Mouse (Mus musculus): ENCODE measurements around the gene Umad1.
"Not testable (repeated sequence)": the region's sequence is repeated elsewhere in the genome, so short reads cannot be mapped to it uniquely, and the experiment has no call there.

Gene Umad1

DNA sequence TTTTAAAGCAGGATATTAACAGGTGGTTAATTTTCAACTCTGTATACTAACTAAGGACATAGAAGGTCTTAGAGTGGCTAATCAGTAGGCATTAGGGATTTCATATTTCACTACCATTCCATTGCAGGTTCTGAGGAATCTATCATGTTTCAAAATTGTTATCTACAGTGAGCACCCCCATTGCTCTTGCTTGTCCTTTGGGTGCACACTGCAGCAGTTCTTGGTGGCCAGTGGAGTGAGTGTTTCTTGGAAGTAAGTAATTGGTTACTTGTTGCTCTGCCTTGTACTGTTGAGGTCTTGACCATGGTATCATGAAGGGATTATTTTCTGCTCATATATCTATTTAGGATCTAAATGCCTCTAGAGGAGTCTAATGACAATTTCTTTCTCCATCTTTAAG, 57.1 kb downstream of the Umad1 start:
- no peak for DNase-seq

GRCm38 (mm10) chr6:8319591-8319990, 60.5 kb downstream of the Umad1 start:
- no peak for DNase-seq

GRCm38 (mm10) chr6:8331496-8331895, 72.4 kb downstream of the Umad1 start:
- DNase-seq = not testable (repeated sequence)

DNA sequence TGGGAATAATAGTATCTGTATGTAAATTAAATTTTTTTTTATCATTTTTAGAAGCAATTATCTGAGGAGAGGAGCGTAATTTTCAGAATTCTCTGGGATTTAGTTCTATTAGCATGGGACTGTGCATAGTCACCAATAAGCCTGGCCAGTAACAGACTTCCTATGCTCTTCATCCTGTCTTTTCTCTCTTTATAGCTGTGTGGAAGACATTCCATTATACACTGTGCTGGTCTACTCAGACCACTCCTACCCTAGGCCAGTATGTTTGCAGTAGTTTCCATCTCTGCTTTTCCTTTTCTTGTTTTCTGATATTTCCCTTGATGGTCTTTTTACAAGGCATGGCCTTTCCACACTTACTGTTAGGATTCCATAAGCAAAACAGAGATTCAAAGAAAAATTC, 74.3 kb downstream of the Umad1 start:
- DNase-seq = no peak

GRCm38 (mm10) chr6:8336487-8337390, 77.7 kb downstream of the Umad1 start:
- no peak for DNase-seq

GRCm38 (mm10) chr6:8339453-8339852, 80.4 kb downstream of the Umad1 start:
- DNase-seq = no peak

DNA sequence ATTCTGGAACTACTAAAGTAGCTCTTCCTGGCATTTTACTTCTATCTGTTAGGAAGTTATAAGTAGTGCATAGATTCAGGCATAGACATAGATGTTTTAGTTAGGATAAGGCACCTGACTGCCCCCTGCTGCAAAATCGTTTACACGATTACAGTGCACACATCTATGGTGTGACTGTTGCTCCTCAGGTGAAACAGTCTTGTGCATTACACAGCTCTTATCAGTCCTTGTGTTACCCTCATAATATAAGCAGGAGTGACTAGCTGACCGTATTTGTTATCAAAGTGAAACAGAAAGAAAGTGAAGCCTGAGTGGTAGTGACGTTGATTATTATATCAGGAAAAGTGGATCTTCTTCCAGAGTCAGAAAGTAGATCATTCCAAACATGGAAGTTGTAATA, 84.2 kb downstream of the Umad1 start:
- DNase-seq = no peak

DNA sequence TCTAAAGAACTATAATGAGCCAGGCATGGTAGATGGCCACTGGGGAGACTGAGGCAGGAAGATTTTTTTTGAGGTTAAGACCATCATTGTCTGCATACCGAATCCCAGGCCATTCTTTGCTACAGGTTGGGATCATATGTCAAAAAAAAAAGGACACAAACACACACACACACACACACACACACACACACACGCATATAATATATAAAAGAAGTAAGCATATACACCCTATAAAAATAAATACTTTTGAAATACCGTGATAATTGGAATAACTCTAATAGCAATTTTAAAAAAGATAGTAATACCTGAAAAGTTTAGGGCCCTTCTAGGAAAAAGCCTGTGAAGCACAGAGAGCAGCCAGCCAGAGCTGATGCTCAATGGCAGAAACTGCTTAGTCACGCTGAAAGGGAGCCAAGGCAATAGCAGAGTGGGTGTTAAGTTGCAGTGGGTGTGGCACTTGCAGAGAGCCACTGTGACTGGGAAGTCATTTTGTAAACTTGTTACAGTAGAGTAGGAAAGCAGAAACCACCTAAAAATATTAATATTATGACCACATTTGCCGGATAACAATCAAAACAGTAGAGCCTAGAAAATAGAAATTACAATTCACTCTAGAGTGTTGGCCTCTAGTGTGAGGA, 86.2 kb downstream of the Umad1 start:
- DNase-seq = no peak

GRCm38 (mm10) chr6:8347154-8347553, 88.1 kb downstream of the Umad1 start:
- DNase-seq = no peak

- DNase-seq = no peak
Observed at GRCm38 (mm10) chr6:8348344-8348743, 89.3 kb downstream of the Umad1 start.

DNA sequence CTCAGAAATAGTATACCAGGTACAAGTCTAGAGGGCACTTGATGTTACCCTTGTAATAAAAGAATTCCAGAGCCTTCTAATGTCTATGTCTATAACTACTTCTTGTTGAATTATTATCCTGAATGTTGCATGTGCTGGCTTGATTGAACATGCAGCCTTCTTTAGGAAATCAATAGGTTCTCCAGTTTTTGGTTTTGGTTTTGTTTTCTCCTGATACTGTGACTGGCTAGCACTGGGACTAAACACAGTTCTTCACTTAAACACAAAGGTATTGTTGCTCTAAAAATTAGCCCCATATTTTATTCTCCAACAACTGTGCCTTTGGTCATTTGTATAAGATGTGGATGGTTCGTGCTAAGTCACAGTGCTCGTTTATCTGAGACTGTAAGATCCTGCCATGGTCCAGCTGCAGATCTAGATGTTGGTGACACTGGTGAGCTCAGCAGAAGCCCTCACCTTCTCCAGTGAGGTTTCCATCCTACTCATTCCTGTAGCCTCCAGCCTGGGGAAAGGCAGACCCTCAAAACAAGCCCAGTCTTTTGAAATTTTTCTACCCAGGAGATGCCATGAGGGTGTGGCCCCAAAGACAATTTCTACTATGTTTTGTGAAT, 90.1 kb downstream of the Umad1 start:
- DNase-seq = no peak

- no peak for DNase-seq
Observed at GRCm38 (mm10) chr6:8351507-8351906, 92.4 kb downstream of the Umad1 start.

GRCm38 (mm10) chr6:8352533-8353168, 93.6 kb downstream of the Umad1 start:
- no peak for DNase-seq

GRCm38 (mm10) chr6:8353461-8353860, 94.4 kb downstream of the Umad1 start:
- no peak for DNase-seq

- DNase-seq = no peak
Observed at GRCm38 (mm10) chr6:8354846-8355245, 95.8 kb downstream of the Umad1 start.

DNA sequence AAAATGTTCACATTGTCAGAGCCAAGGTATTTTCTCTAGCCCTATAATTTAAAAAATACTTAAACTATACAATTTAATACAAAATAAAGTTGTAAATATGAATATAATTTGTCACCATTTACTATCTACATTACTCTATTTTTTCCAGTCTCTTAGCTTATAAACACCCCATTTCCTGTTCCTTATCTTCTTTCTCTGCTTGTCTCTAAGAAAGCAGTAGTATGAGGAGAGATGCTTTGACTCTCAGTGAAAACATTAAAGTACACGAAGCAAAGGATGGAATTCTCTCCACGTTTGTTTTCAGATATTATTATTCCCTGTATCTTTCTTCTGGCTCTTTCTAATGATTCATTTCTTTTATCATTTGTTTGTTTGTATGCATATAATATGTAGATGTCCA, 99.1 kb downstream of the Umad1 start:
- no peak for DNase-seq

DNA sequence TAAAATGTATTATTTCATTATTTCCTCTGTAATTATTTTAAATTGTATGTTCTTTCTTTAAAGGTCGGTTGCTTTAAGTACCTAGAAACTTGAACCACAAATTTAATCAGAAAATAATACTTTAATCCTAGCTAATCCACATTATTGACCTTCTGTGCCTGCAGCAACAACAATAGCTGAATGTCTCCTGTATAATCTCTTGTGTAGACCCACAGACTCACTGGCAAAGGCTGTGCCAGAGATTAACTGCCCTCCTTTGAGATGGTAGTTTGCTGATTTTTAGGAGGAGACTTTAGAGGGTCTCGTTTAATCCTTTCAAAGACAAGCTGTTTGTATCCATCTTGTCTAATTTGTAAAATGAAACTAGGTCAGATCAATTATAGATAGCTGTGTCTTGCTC, 99.7 kb downstream of the Umad1 start:
- DNase-seq = no peak

- DNase-seq = no peak
Observed at GRCm38 (mm10) chr6:8360805-8361204, 101.7 kb downstream of the Umad1 start.

GRCm38 (mm10) chr6:8364033-8364756, 105.1 kb downstream of the Umad1 start:
- no peak for DNase-seq

DNA sequence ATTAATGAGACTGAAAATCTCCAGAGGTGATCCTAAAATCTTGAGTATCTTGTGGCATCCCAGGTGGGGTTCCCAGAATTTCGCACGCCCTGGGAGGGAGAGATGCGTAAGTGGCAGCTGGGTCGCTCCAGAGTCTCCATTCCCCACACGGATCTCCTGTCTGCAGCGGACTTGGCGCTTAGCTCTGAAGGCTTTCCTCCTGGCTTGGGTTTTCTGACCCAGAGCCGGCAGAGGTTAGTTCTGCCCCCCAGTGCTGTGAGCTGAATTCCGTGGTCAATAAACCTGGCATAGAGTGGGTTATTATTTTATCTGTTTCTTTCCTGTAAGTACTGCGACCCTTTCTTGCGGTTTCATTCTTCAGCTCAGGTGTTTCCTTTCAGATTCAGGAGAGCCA, 105.7 kb downstream of the Umad1 start:
- no peak for DNase-seq

- DNase-seq = no peak
Observed at GRCm38 (mm10) chr6:8367675-8368074, 108.6 kb downstream of the Umad1 start.

GRCm38 (mm10) chr6:8368198-8368864, 109.2 kb downstream of the Umad1 start:
- no peak for DNase-seq

All from right cerebral cortex, postnatal 4 days (tissue).